Mouse (Mus musculus) liver, embryonic 11.5 days (tissue): ENCODE data around the gene Lrwd1. TPM values are rescaled to one million over a fixed set of nuclear protein-coding genes. Genes with fewer than 3 reads are reported as not detected.

Source experiments
- ATAC-seq: fragments of 200-750 bp; cut with Nextera tagmentation; replicated peaks from 2 replicates; pipeline ENCODE4 v1.8.0; 2017; ENCODE audit warnings: moderate number of reproducible peaks, mild to moderate bottlenecking, moderate TSS enrichment, moderate library complexity; ENCODE audit not compliant: low FRiP score
- DNase-seq: peaks from one replicate; pipeline ENCODE4 v3.0.0-alpha.2; 2017; ENCODE audit warnings: low spot score
- H3K27ac ChIP-seq: fragments of 300-500 bp; sonication (generic); 2 replicates; pipeline ENCODE4 v1.5.1; 2014; ENCODE audit warnings: mild to moderate bottlenecking, low read depth, low read length, control low read depth
- H3K27me3 ChIP-seq: fragments of 300-500 bp; sonication (generic); replicated peaks from 2 replicates; pipeline ENCODE4 v1.6.1; 2014; ENCODE audit warnings: low read length, mixed read lengths; ENCODE audit not compliant: control insufficient read depth, insufficient read depth
- H3K36me3 ChIP-seq: fragments of 300-500 bp; sonication (generic); 2 replicates; pipeline ENCODE4 v1.6.1; 2014; ENCODE audit warnings: mild to moderate bottlenecking, low read length, moderate library complexity, mixed read lengths; ENCODE audit not compliant: control insufficient read depth, insufficient read depth
- H3K4me1 ChIP-seq: fragments of 300-500 bp; sonication (generic); replicated peaks from 2 replicates; pipeline ENCODE4 v1.6.1; 2014; ENCODE audit warnings: low read length, mixed read lengths; ENCODE audit not compliant: control insufficient read depth, insufficient read depth
- H3K4me2 ChIP-seq: fragments of 300-500 bp; sonication (generic); 2 replicates; pipeline ENCODE4 v1.6.1; 2014; ENCODE audit warnings: mild to moderate bottlenecking, control low read depth, moderate library complexity
- H3K4me3 ChIP-seq: fragments of 300-500 bp; sonication (generic); 2 replicates; pipeline ENCODE4 v1.5.1; 2014; ENCODE audit warnings: low read depth, low read length, control low read depth
- H3K9ac ChIP-seq: fragments of 300-500 bp; sonication (generic); 2 replicates; pipeline ENCODE4 v1.6.1; 2014; ENCODE audit warnings: low read depth, low read length, control low read depth
- H3K9me3 ChIP-seq: fragments of 300-500 bp; sonication (generic); 2 replicates; pipeline ENCODE4 v1.6.1; 2016; ENCODE audit warnings: low read length, inconsistent platforms, mixed read lengths; ENCODE audit not compliant: control insufficient read depth
- WGBS: fragments of 180-500 bp; shearing (Covaris S2); extraction: QIAGEN DNeasy Blood & Tissue Kit; methylation state at CpG from one replicate; pipeline ENCODE4 v1.1.7; 2014; 5-methylcytosine and 5-hydroxymethylcytosine counted together
- polyA plus RNA-seq: library from polyadenylated mRNA; unstranded; fragments of >200 nt; fragmentation: Nextera tagmentation; extraction: Ambion mirVana; gene quantifications from 2 replicates; pipeline ENCODE4 v1.2.1, GENCODE M21; 2014

Lrwd1 gene
- polyA plus RNA-seq, 1 experiment from 2014 or later: 69.0 TPM

GRCm38 (mm10) chr5:136088821-136089575 is 46.9 kb downstream of the Lrwd1 start:
- ATAC-seq (no peak), DNase-seq (no peak)
- 19% methylated on average over 14 of the region's 14 CpGs for WGBS
- H3K27ac ChIP-seq: no peak overlapping the region
- H3K4me1 ChIP-seq: peaks cover 5% of the 10 kb centered on the region
- H3K4me3 ChIP-seq: no peak overlapping the region
- H3K36me3 ChIP-seq: no peaks in the 10 kb centered on the region
- H3K27me3 ChIP-seq: peaks cover 19% of the 10 kb centered on the region
- no peaks in the 10 kb centered on the region for H3K9me3 ChIP-seq
- no peak overlapping the region for H3K4me2 ChIP-seq
- no peak overlapping the region for H3K9ac ChIP-seq

DNA sequence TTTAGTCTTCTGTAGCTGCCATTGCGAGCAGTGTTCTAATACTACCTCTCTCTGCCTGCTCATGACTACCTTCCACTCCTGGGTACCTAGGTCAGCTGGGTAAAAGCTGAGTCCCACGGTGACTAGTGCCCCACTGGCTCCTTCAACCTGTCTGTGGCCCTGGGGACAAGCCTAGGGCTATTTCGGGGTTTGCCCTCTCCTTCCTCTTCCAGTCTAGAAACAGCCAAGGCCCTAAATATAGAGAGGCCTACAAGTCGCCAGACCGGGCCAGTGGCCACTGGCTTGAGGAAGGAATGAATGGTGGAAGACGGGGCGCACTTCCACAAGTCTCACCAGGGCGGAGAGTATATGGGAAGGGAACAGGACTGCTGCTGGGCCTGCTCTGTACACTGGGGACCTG is 49.6 kb downstream of the Lrwd1 start:
- DNase-seq: no peak
- no peak overlapping the region for H3K4me2 ChIP-seq
- 74% methylated on average over 8 of the region's 8 CpGs for WGBS
- no peak for ATAC-seq
- no peak overlapping the region for H3K4me3 ChIP-seq
- peaks cover 7% of the 10 kb centered on the region for H3K4me1 ChIP-seq
- peaks cover 17% of the 10 kb centered on the region for H3K27me3 ChIP-seq
- H3K9ac ChIP-seq: no peak overlapping the region
- H3K9me3 ChIP-seq: no peaks in the 10 kb centered on the region
- no peaks in the 10 kb centered on the region for H3K36me3 ChIP-seq
- H3K27ac ChIP-seq: no peak overlapping the region

DNA sequence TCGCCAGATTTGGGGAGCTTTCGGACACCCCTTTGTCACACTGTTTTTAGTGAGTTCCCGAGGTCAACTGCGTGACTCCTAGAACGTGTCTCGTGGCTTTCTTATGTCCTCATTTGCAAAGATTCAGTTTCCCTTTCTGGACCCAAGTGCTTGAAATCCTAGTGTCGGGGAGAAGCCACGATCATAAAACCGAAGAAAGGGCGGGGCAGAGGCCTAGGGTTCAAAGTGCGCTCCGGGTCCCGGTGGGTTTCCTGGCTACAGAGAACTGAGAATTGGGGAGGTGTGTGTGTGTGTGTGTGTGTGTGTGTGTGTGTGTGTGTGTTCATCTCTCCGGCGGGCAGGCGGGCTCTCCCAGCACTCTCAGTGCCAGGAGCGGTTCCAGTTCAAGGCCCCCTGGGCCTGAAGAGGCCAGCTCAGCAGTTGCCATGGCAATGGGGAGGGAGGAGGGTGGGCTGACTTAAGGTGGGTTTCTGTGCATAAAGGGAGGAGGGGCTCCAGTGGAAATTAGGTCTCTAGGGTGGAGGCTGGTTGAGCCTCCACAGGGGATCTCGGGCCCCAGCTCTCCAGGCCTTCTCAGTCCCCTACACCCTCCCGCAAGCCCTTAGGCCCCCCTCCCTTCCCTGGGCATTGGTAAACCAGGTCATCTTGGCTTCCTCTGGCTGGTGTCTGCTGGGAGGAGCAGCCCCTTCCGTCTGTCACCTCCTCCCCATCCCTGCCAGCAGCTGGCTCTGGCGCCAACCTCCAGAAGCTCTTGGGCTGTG is 50.8 kb downstream of the Lrwd1 start:
- DNase-seq (no peak), ATAC-seq (no peak)
- Histone ChIP-seq H3K4me1 (peaks cover 7% of the 10 kb centered on the region), H3K36me3 (no peaks in the 10 kb centered on the region), H3K9ac (no peak overlapping the region), H3K9me3 (no peaks in the 10 kb centered on the region), H3K27me3 (peaks cover 15% of the 10 kb centered on the region), H3K27ac (no peak overlapping the region), H3K4me3 (no peak overlapping the region), H3K4me2 (peak overlapping the region; percentile 95)
- 20% methylated on average over 21 of the region's 21 CpGs for WGBS

- WGBS: 2% methylated on average over 23 of the region's 23 CpGs
- peak overlapping the region; percentile 20; the same call in 1 of the 2 replicates for H3K9ac ChIP-seq
- no peak for ATAC-seq
These were observed 51.6 kb downstream of the Lrwd1 start for GRCm38 (mm10) chr5:136084144-136084881.

GRCm38 (mm10) chr5:136083669-136084107 is 52.2 kb downstream of the Lrwd1 start, which contains the start of gene Rasa4:
TSS of gene Rasa4 (plus strand) at chr5:136083916.
- WGBS: 0% methylated on average over 28 of the region's 28 CpGs
- ATAC-seq (peak; percentile 96), DNase-seq (peak; percentile 89)
- Histone ChIP-seq H3K27ac (no peak within 1 kb of the TSS), H3K4me2 (peak within 1 kb of the TSS; percentile 95), H3K27me3 (peaks cover 15% of the 10 kb centered on the region), H3K4me3 (peak within 1 kb of the TSS; percentile 52), H3K36me3 (no peaks in the 10 kb centered on the region), H3K4me1 (peaks cover 7% of the 10 kb centered on the region), H3K9me3 (no peaks in the 10 kb centered on the region), H3K9ac (peak within 1 kb of the TSS; percentile 20; the same call in 1 of the 2 replicates)

More at GRCm38 (mm10) chr5:136084144-136084881, 51.6 kb downstream of the Lrwd1 start:
- H3K4me2 ChIP-seq: peak overlapping the region; percentile 95
- H3K4me3 ChIP-seq: peak overlapping the region; percentile 52
- H3K27me3 ChIP-seq: peaks cover 15% of the 10 kb centered on the region
- H3K27ac ChIP-seq: no peak overlapping the region
- H3K4me1 ChIP-seq: peaks cover 7% of the 10 kb centered on the region
- H3K36me3 ChIP-seq: no peaks in the 10 kb centered on the region
- no peaks in the 10 kb centered on the region for H3K9me3 ChIP-seq
- no peak for DNase-seq

GRCm38 (mm10) chr5:136082345-136082744 is 53.5 kb downstream of the Lrwd1 start:
- WGBS: 67% methylated on average over 4 of the region's 4 CpGs
- H3K4me2 ChIP-seq: no peak overlapping the region
- H3K27ac ChIP-seq: no peak overlapping the region
- H3K9me3 ChIP-seq: no peaks in the 10 kb centered on the region
- peaks cover 15% of the 10 kb centered on the region for H3K27me3 ChIP-seq
- H3K36me3 ChIP-seq: no peaks in the 10 kb centered on the region
- peaks cover 7% of the 10 kb centered on the region for H3K4me1 ChIP-seq
- H3K9ac ChIP-seq: no peak overlapping the region
- no peak overlapping the region for H3K4me3 ChIP-seq
- ATAC-seq (no peak), DNase-seq (no peak)

- H3K9ac ChIP-seq: no peak overlapping the region
- peaks cover 3% of the 10 kb centered on the region; the same call in 1 of the 2 replicates for H3K27me3 ChIP-seq
- no peaks in the 10 kb centered on the region for H3K4me1 ChIP-seq
- H3K27ac ChIP-seq: no peak overlapping the region
- no peaks in the 10 kb centered on the region for H3K9me3 ChIP-seq
- no peaks in the 10 kb centered on the region for H3K36me3 ChIP-seq
- H3K4me3 ChIP-seq: no peak overlapping the region
- 82% methylated on average over 5 of the region's 5 CpGs for WGBS
- DNase-seq (no peak), ATAC-seq (no peak)
- no peak overlapping the region for H3K4me2 ChIP-seq
These were observed 57.7 kb downstream of the Lrwd1 start for GRCm38 (mm10) chr5:136078136-136078535.

DNA sequence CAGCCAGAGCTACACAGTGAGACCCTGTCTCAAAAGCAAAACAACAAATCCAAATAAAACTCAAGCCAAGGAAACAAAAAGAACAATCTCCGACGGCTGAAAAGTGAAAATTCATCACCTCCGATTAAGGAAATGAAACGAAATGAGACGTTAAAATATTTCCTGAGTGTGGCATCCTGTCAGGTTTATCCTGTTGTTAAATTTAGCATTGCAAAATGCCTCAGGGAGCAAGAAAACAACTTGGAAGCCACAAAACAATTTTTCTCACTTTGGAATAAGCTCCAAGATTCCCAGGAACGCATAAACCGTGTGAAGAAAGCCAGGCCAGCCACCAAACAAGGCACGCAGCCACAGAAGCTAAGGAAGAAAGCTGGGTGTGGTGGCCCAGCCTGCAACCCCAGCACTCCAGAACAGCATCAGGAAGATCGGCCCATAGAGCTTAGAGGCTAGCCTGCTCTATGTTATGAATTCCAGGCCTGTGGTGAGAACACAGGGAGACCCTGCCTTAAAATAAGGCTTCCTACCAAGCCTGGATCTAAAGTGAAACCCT is 58.8 kb downstream of the Lrwd1 start:
- no peak overlapping the region for H3K27ac ChIP-seq
- H3K4me1 ChIP-seq: no peaks in the 10 kb centered on the region
- no peaks in the 10 kb centered on the region for H3K9me3 ChIP-seq
- no peak overlapping the region for H3K4me2 ChIP-seq
- no peak overlapping the region for H3K4me3 ChIP-seq
- H3K9ac ChIP-seq: no peak overlapping the region
- peaks cover 3% of the 10 kb centered on the region; the same call in 1 of the 2 replicates for H3K27me3 ChIP-seq
- no peaks in the 10 kb centered on the region for H3K36me3 ChIP-seq
- 77% methylated on average over 9 of the region's 9 CpGs for WGBS
- ATAC-seq: no peak
- no peak for DNase-seq
